Mouse (Mus musculus) bone marrow macrophage, adult 2 months (primary cell): ENCODE results near the gene Slc22a23. TPM values are rescaled to one million over a fixed set of nuclear protein-coding genes. Genes with fewer than 3 reads are reported as not detected.

Experiments
- H3K27ac ChIP-seq: 2 replicates; pipeline ENCODE4 v1.5.1; 2012; ENCODE audit warnings: low read depth, low read length; ENCODE audit not compliant: insufficient read depth
- H3K4me1 ChIP-seq: 2 replicates; pipeline ENCODE4 v1.6.1; 2012; ENCODE audit warnings: low read length; ENCODE audit not compliant: control insufficient read depth, insufficient read depth
- H3K4me3 ChIP-seq: 2 replicates; pipeline ENCODE4 v1.5.1; 2012; ENCODE audit warnings: mild to moderate bottlenecking, low read length, moderate library complexity; ENCODE audit not compliant: insufficient read depth
- CTCF ChIP-seq: IDR thresholded peaks from 2 replicates; pipeline ENCODE4 v1.5.1; 2012; ENCODE audit warnings: low read depth, mild to moderate bottlenecking, low read length, moderate library complexity
- POLR2A ChIP-seq: IDR thresholded peaks from 2 replicates; pipeline ENCODE4 v1.6.1; 2012; ENCODE audit warnings: mild to moderate bottlenecking, low read depth, low read length, borderline replicate concordance
- polyA plus RNA-seq: library from polyadenylated mRNA; stranded (reverse); fragments of >200 nt; gene quantifications from 2 replicates; pipeline ENCODE4 v1.2.4, GENCODE M21; 2012; ENCODE audit not compliant: missing spikeins, insufficient read depth, insufficient read length

The Slc22a23 gene
- polyA plus RNA-seq, 1 experiment: not detected

GRCm38 (mm10) chr13:34304896-34305295 lies 40.1 kb downstream of the Slc22a23 start:
- TF ChIP-seq POLR2A (no peak), CTCF (no peak)
- H3K4me1 ChIP-seq: no peaks in the 10 kb centered on the region
- H3K4me3 ChIP-seq: no peak overlapping the region

GRCm38 (mm10) chr13:34303386-34304016 lies 41.5 kb downstream of the Slc22a23 start:
- no peak for TF ChIP-seq POLR2A
- no peak for TF ChIP-seq CTCF
- Histone ChIP-seq H3K4me3 (no peak overlapping the region), H3K27ac (no peak overlapping the region), H3K4me1 (no peaks in the 10 kb centered on the region)

More at GRCm38 (mm10) chr13:34304896-34305295, 40.1 kb downstream of the Slc22a23 start:
- no peak overlapping the region for H3K27ac ChIP-seq

DNA sequence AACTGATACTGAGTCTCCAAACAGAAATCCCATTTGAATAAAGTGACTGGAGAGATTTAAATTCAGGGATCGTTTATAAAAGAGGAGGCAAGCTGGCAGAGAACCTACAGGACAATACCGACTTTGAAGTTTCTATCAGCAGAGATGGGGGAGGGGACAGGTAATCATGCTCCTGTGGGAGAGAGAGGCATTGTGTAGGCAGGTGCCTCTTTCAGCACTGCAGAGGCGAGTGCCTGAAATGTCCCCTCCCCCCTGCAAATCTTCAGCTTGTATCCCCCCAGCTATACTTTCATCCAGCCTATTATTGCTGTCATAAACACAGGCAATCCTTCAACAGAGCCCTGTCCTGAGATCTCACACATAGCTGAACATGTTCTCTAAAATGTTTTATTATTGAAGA lies 43.4 kb downstream of the Slc22a23 start:
- TF ChIP-seq POLR2A (no peak), CTCF (no peak)
- H3K4me3 ChIP-seq: no peak overlapping the region
- no peak overlapping the region for H3K27ac ChIP-seq
- H3K4me1 ChIP-seq: no peaks in the 10 kb centered on the region

GRCm38 (mm10) chr13:34299351-34300333 lies 45.3 kb downstream of the Slc22a23 start:
- TF ChIP-seq CTCF: no peak
- H3K27ac ChIP-seq: no peak overlapping the region
- no peaks in the 10 kb centered on the region for H3K4me1 ChIP-seq
- no peak overlapping the region for H3K4me3 ChIP-seq

GRCm38 (mm10) chr13:34298674-34299073 lies 46.3 kb downstream of the Slc22a23 start:
- Histone ChIP-seq H3K4me1 (no peaks in the 10 kb centered on the region), H3K27ac (no peak overlapping the region), H3K4me3 (no peak overlapping the region)
- no peak for TF ChIP-seq CTCF
- no peak for TF ChIP-seq POLR2A

DNA sequence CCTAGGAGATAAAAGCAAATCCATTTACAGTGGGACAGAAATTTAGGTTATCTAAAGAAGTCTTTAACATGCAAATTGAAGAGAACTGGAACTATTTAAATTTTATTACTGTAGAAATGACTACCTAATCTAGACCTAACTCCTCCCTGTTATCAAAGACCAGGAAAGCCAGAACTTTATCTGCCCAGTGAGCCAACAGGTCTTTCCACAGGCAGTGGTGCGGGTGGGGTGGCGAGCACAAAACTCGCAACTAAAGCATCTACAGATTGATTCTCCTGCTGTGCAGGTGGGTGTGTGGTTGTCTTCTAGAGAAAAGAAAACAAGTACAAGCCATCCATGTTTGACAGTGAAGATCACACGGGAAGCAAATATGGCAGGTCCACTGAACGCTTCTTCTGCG lies 46.9 kb downstream of the Slc22a23 start:
- Histone ChIP-seq H3K27ac (no peak overlapping the region), H3K4me1 (no peaks in the 10 kb centered on the region), H3K4me3 (no peak overlapping the region)
- TF ChIP-seq POLR2A (no peak), CTCF (no peak)

DNA sequence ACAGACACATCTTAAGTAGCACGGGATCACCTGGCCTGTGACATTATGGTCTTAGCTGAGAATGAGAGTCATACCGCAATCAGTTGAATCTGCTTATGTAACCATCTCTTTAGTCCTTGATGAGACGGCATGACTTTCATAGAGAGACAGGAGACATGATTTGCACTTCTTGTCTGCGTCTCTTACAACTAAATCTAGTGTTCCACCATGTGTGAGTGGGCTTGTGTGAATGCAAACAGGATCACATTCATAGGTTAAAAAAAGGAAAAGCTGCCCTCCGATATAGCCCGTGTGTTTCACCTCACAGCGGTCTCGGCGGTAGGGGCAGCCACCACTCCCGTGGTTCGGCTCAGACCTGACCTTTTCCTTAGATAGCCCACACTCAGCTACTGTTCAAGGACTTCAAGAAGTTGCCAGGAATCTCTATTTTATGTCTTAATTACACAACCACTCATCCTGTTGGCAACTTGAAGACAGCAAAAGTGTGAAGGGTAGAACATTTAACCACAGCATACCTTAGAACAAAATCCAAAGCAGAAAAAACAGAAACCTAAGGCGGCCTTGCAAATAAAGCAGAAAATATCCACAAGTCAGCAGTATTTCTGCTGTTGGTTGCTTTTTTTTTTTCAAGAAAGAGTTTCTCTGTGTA lies 49.1 kb downstream of the Slc22a23 start:
- no peaks in the 10 kb centered on the region for H3K4me1 ChIP-seq
- H3K27ac ChIP-seq: no peak overlapping the region
- no peak overlapping the region for H3K4me3 ChIP-seq
- TF ChIP-seq POLR2A (no peak), CTCF (no peak)

DNA sequence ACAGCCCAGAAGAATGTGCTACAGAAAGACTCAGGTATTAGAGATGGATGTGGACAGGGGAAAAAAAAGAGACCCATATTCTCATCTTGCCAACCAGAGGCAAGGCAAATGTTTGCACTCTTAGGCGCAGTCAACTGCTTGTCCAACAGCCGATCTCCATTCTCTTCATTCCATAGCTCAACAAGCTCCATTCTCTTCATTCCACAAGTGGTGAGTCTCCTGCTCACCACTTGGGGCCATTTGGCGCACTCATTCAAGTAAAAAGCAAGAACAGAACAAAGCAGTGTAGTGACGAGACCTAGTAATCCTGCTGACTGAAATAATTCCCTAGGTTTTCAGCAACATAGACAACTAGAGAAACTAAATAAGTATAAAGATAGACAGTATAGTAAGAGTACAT lies 50.8 kb downstream of the Slc22a23 start:
- TF ChIP-seq CTCF (no peak), POLR2A (no peak)
- Histone ChIP-seq H3K4me3 (no peak overlapping the region), H3K4me1 (no peaks in the 10 kb centered on the region), H3K27ac (no peak overlapping the region)

GRCm38 (mm10) chr13:34292042-34292441 lies 52.9 kb downstream of the Slc22a23 start:
- H3K4me3 ChIP-seq: no peak overlapping the region
- H3K27ac ChIP-seq: no peak overlapping the region
- H3K4me1 ChIP-seq: no peaks in the 10 kb centered on the region
- no peak for TF ChIP-seq POLR2A
- TF ChIP-seq CTCF: no peak
